Mouse (Mus musculus) stomach, embryonic 15.5 days (tissue): ENCODE data around the gene Gm26897. TPM values are rescaled to one million over a fixed set of nuclear protein-coding genes. Genes with fewer than 3 reads are reported as not detected.

Experiments
- ATAC-seq: fragments of 200-750 bp; cut with Nextera tagmentation; 2 replicates; pipeline ENCODE4 v1.8.0; 2017; ENCODE audit warnings: low read depth, moderate number of reproducible peaks, moderate TSS enrichment; ENCODE audit not compliant: insufficient read depth, low FRiP score
- H3K27ac ChIP-seq: fragments of 300-500 bp; sonication (generic); 2 replicates; pipeline ENCODE4 v1.5.1; 2015; ENCODE audit warnings: mild to moderate bottlenecking, inconsistent platforms
- H3K27me3 ChIP-seq: fragments of 300-500 bp; sonication (generic); replicated peaks from 2 replicates; pipeline ENCODE4 v1.6.1; 2015; ENCODE audit warnings: inconsistent platforms
- H3K36me3 ChIP-seq: fragments of 300-500 bp; sonication (generic); 2 replicates; pipeline ENCODE4 v1.6.1; 2015; ENCODE audit warnings: inconsistent platforms
- H3K4me1 ChIP-seq: fragments of 300-500 bp; sonication (generic); 2 replicates; pipeline ENCODE4 v1.6.1; 2015; ENCODE audit warnings: inconsistent platforms
- H3K4me2 ChIP-seq: fragments of 300-500 bp; sonication (generic); 2 replicates; pipeline ENCODE4 v1.6.1; 2015; ENCODE audit warnings: mild to moderate bottlenecking, inconsistent platforms
- H3K4me3 ChIP-seq: fragments of 300-500 bp; sonication (generic); replicated peaks from 2 replicates; pipeline ENCODE4 v1.5.1; 2015; ENCODE audit warnings: inconsistent platforms
- H3K9ac ChIP-seq: fragments of 300-500 bp; sonication (generic); 2 replicates; pipeline ENCODE4 v1.6.1; 2015; ENCODE audit warnings: inconsistent platforms
- H3K9me3 ChIP-seq: fragments of 300-500 bp; sonication (generic); 2 replicates; pipeline ENCODE4 v1.6.1; 2016; ENCODE audit warnings: inconsistent platforms
- WGBS: fragments of 180-500 bp; shearing (Covaris S2); methylation state at CpG from one replicate; pipeline ENCODE4 v1.1.7; 2015; 5-methylcytosine and 5-hydroxymethylcytosine counted together
- polyA plus RNA-seq: library from polyadenylated mRNA; unstranded; fragments of >200 nt; fragmentation: Nextera tagmentation; extraction: Ambion mirVana; gene quantifications from 2 replicates; pipeline ENCODE4 v1.2.1, GENCODE M21; 2015

Gene Gm26897
- polyA plus RNA-seq, 1 experiment from 2014 or later: not detected

DNA sequence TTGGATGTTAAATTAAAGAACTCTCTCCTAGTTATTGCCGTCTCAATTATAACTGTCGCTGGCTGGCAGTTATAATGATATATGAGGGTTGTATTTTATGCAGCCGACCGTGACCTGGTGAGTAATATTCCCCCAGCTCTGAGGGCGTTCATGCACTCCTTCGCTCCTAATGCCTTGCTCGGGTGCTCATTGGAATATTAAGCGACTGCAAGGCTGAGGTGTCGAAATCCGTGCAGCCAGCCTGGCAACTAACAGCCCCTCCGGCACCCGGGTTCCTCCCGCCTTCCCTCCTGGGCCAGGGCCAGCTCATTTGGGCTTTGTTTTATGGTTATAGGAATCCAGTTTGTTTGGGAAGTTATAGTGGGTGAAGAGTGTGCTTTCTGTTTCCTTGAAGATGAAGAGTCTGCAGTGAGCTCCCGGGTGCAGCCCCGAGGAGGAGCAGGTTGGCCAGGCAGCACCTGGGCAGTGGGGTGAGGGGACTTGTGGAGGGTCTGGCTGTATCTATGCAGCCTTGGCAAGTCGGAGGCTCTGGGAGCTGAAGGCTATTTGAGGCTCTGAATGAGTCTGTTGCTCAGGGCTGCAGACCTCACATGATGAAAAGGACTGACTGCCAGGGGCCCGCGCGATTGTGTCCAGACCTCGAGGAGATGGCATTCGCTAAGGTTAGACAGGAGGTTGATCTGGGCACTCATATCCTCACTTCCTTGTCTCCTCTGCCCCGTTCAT, 8.4 kb upstream of the Gm26897 start:
- no peaks in the 10 kb centered on the region for H3K36me3 ChIP-seq
- ATAC-seq: no peak
- no peak overlapping the region for H3K4me3 ChIP-seq
- no peaks in the 10 kb centered on the region for H3K27me3 ChIP-seq
- H3K9ac ChIP-seq: no peak overlapping the region
- no peak overlapping the region for H3K27ac ChIP-seq
- peaks cover 6% of the 10 kb centered on the region; the same call in 1 of the 2 replicates for H3K4me1 ChIP-seq
- WGBS: 55% methylated on average over 22 of the region's 22 CpGs
- H3K9me3 ChIP-seq: no peaks in the 10 kb centered on the region
- no peak overlapping the region for H3K4me2 ChIP-seq

DNA sequence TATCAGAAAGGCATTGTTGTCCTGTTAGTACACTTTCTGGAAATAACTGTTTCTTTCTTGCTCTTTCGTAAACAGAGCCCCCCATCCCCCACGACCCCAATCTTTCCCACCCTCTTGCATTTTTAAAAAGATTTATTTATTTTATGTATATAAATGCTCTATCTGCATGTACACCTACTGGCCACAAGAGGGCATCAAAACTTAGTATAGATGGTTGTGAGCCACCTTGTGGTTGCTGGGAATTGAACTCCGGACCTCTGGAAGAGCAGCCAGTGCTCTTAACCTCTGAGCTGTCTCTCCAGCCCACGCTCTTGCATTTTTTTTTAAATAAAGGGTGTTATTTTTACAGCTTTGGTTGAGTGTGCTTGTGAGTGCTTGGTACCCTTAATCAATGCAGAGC, 5.3 kb upstream of the Gm26897 start:
- 76% methylated on average over 4 of the region's 4 CpGs for WGBS
- Histone ChIP-seq H3K27me3 (no peaks in the 10 kb centered on the region), H3K9ac (no peak overlapping the region), H3K36me3 (no peaks in the 10 kb centered on the region), H3K4me1 (peaks cover 6% of the 10 kb centered on the region; the same call in 1 of the 2 replicates), H3K4me2 (no peak overlapping the region), H3K27ac (no peak overlapping the region), H3K9me3 (no peaks in the 10 kb centered on the region), H3K4me3 (no peak overlapping the region)
- ATAC-seq: no peak

DNA sequence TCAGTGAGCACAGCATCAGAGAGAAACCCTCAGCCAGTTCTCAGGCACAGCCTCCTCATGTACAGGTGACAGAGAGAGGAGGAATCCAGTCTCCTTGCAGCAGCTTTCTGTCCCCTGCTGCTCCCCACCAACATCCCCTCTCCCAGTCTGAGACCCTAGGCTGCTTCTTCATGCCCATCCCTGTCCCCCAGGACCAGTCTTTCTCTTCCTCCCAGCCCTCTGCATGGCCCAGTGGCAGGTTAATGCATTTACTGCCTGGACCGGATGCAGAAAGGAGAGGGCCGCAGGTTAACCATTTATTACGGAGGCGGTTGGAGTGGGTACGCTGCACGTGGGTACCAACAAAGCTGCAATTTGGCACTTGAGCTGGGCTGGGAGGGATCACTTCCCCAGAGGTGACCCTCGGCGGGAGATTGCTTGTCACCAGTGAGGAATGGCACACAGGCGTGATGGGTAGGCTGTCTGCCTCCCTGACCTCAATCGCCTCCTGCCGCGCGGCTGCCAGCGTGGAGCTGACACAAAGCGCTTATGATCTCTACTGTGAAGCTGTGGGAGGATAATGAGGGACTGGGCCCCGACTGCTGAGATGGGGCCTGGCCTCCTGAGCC, 3.1 kb upstream of the Gm26897 start:
- no peak overlapping the region for H3K4me3 ChIP-seq
- H3K27ac ChIP-seq: no peak overlapping the region
- ATAC-seq: no peak
- WGBS: 29% methylated on average over 16 of the region's 16 CpGs
- H3K4me2 ChIP-seq: no peak overlapping the region
- H3K4me1 ChIP-seq: peaks cover 1% of the 10 kb centered on the region; the same call in 1 of the 2 replicates
- no peaks in the 10 kb centered on the region for H3K27me3 ChIP-seq
- no peak overlapping the region for H3K9ac ChIP-seq
- H3K36me3 ChIP-seq: no peaks in the 10 kb centered on the region
- H3K9me3 ChIP-seq: no peaks in the 10 kb centered on the region

DNA sequence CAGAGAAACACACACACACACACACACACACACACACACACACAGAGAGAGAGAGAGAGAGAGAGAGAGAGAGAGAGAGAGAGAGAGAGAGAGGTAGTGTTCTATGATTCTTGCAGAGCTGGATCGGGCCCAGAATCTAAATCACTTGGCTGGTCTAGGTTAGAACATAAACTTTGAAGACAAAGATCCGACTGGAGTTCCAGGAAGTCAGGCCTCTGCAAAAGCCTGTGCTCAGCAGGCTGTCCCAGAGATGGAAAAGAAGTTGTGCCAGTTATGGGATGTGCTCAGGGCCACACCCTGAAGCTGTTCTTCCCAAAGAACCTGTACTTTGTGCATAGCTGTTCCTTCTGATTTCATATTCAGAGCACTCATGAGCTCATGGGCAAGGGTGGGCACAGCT, 1.5 kb upstream of the Gm26897 start:
- H3K9ac ChIP-seq: no peak overlapping the region

DNA sequence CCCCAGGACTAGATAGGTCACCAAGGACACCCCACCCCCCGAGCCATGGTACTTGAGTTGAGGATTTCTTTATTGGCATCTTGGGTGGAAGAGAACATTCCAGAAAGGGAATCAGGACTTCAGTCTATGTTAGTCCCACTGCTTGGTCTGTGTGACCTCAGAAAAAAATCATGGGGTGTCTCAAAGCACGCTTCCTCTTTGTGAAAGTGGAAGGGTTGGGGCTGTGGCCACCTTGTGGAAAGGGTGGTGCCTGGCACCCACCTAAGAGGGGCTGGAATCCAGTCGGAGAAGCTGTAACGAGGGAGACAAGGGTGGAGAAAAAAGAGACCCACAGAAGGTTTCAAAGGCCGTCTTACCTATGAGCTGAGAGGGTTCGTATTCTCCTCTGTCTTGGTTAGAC, 5.8 kb downstream of the Gm26897 start:
- WGBS: 65% methylated on average over 6 of the region's 6 CpGs
- H3K9ac ChIP-seq: no peak overlapping the region
- no peaks in the 10 kb centered on the region for H3K36me3 ChIP-seq
- ATAC-seq: no peak
- no peak overlapping the region for H3K4me3 ChIP-seq
- H3K4me2 ChIP-seq: no peak overlapping the region
- H3K27ac ChIP-seq: no peak overlapping the region
- H3K4me1 ChIP-seq: peaks cover 16% of the 10 kb centered on the region; the same call in 1 of the 2 replicates
- no peaks in the 10 kb centered on the region for H3K9me3 ChIP-seq
- H3K27me3 ChIP-seq: 0 out of 2 replicates have a peak, but pooled peaks cover 5% of the 10 kb centered on the region

More for the DNA sequence above, 1.5 kb upstream of the Gm26897 start:
- H3K36me3 ChIP-seq: no peaks in the 10 kb centered on the region
- no peak overlapping the region for H3K4me2 ChIP-seq
- WGBS: 48% methylated on average over 2 of the region's 2 CpGs
- no peaks in the 10 kb centered on the region for H3K4me1 ChIP-seq
- ATAC-seq: no peak
- no peak overlapping the region for H3K27ac ChIP-seq
- H3K4me3 ChIP-seq: no peak overlapping the region
- no peaks in the 10 kb centered on the region for H3K27me3 ChIP-seq
- H3K9me3 ChIP-seq: no peaks in the 10 kb centered on the region

DNA sequence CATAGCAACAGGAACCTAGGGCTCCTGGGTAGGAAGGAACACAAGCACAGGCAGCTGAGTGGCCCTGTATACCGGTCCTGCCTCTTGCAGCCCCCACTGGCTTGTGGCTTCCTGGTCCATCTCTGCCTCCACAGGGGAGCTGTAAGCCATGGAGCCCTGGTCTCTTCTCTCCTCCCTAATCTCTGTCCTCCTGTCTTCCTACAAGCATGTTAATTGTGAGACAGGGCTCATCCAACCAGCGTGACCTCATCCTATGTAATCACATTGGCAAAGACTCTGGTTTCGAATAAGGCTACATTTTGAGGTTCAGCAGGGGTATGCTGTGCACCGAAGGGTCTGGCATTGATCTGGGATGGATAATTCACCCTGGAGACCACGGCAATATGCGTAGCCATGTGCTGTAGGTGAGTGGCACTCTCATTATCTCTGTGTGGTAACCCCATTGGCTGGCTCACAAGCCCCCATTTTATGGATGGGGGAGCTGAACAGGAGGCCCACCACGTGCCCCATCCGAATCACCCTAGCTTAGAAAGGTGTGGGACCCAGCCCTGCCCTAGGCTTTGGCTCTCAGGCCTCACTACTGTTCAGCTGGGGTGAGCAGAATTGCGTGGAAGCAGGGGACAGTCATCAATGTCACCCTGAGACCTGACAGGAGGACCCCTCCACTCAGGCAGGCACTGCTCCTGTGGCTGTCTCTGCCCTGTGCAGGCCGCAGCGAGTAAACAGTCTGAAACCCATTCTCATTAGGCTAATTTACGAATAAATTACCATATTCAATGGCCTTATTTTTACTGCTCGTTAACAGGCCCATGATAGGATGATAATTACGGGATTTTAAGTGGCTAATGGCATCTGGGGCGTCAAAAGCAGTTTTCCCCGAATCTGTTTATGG, 6.9 kb downstream of the Gm26897 start:
- ATAC-seq: no peak
- Histone ChIP-seq H3K27ac (no peak overlapping the region), H3K4me3 (no peak overlapping the region), H3K9me3 (no peaks in the 10 kb centered on the region), H3K27me3 (0 out of 2 replicates have a peak, but pooled peaks cover 5% of the 10 kb centered on the region), H3K4me2 (no peak overlapping the region), H3K9ac (no peak overlapping the region), H3K36me3 (no peaks in the 10 kb centered on the region), H3K4me1 (peaks cover 16% of the 10 kb centered on the region; the same call in 1 of the 2 replicates)
- 54% methylated on average over 16 of the region's 16 CpGs for WGBS

DNA sequence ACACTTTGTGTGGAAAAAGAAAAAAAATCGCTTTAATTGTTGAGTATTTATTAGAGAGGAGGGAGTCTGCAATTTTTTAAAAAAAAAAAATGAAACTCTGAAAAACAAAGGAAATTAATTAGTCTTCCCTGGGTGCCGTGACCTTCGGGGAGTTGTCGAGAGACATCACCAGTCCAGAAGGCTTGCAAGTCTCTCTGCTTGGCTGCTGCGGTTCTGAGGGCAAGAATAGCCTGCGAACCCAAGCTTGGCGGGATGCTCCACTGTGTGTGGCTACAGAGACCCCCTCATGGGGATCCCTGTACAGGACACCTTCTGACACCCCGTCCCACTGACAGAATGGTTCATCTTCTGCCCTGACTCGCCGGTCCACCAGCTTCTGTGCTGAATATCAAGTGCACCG, 7.6 kb downstream of the Gm26897 start:
- no peak overlapping the region for H3K4me3 ChIP-seq
- peaks cover 16% of the 10 kb centered on the region; the same call in 1 of the 2 replicates for H3K4me1 ChIP-seq
- H3K27me3 ChIP-seq: 0 out of 2 replicates have a peak, but pooled peaks cover 5% of the 10 kb centered on the region
- H3K9me3 ChIP-seq: no peaks in the 10 kb centered on the region
- no peak overlapping the region for H3K27ac ChIP-seq
- WGBS: 24% methylated on average over 11 of the region's 11 CpGs
- ATAC-seq: no peak
- H3K9ac ChIP-seq: no peak overlapping the region
- no peaks in the 10 kb centered on the region for H3K36me3 ChIP-seq
- H3K4me2 ChIP-seq: no peak overlapping the region

DNA sequence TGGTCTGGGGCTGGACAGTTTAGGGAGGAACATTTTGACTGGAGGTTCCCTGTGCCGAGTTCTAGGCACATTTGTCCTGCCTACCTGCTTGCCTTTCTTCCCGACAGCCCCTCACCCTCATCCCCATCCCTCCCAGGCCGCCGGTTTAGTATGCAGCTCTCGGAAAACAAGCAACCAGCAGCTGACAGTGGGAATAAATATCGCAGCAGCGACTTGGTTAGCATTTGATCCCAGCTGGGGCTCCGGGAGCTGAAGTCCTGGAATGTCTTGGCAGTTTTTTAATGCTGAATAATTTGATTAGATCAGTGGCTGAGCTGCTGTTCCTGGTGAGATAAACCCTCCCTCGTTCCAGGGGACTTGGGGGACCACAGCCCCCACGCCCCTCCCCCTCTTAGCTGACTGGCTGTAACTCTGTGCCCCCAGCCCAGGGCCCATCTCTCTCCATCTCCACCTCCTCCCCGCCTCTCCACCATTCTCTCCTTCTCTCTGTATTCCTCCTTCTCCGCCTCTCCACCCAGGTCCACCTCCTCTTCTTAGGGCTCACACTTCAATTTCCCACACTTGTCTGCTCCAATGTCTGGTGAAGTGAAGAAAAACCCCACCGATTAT, 8.7 kb downstream of the Gm26897 start:
- Histone ChIP-seq H3K4me1 (peaks cover 16% of the 10 kb centered on the region; the same call in 1 of the 2 replicates), H3K9ac (no peak overlapping the region), H3K36me3 (no peaks in the 10 kb centered on the region), H3K4me3 (no peak overlapping the region), H3K27ac (peak overlapping the region; percentile 61), H3K27me3 (0 out of 2 replicates have a peak, but pooled peaks cover 5% of the 10 kb centered on the region), H3K4me2 (no peak overlapping the region), H3K9me3 (no peaks in the 10 kb centered on the region)
- WGBS: 19% methylated on average over 13 of the region's 13 CpGs
- ATAC-seq: no peak

DNA sequence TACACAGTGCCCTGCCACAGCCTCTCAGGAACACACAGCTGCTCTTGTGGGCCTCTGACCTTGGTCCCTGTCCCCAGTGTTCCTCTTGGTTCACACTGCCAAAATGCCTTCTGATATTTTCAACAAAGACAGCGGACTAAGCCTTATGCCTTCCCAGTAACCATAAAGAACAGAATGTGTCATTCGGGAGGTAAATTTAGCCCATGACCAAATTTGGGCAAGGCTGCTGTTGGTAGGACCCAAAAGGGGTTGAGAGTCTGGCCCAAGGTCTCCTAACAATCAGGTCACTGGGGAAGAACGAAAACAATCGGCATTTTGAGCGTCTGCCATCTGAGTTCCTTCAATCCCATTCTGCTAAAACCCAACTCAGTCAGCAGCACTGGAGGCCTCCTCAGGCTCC, 15.9 kb downstream of the Gm26897 start:
- WGBS: 49% methylated on average over 5 of the region's 5 CpGs
- peak overlapping the region; percentile 55 for H3K27ac ChIP-seq
- ATAC-seq: no peak
- no peak overlapping the region for H3K4me3 ChIP-seq
- no peak overlapping the region for H3K9ac ChIP-seq
- no peaks in the 10 kb centered on the region for H3K27me3 ChIP-seq
- no peak overlapping the region for H3K4me2 ChIP-seq
- no peaks in the 10 kb centered on the region for H3K9me3 ChIP-seq
- H3K36me3 ChIP-seq: no peaks in the 10 kb centered on the region
- peaks cover 12% of the 10 kb centered on the region; the same call in 1 of the 2 replicates for H3K4me1 ChIP-seq

DNA sequence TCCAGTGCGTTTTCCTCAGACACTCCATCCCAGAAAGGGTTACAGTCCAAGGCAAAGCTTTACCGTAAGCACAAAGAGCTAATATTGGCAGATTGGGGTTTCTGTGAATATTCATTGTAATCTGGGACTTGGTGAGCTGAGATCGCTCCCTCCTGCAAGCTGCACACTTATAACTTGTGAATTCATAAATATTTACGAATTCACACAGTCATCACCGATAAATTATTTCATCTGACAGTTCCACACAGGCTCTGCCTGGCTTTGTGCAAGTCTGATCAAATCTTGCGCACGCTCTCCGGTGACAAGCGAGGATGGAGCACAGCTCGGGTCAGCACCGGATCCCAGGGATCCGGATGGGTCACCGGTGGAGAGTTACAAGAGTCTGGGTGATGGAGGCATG, 16.4 kb downstream of the Gm26897 start:
- peak; percentile 16; the same call in 1 of the 2 replicates for ATAC-seq
- no peaks in the 10 kb centered on the region for H3K36me3 ChIP-seq

DNA sequence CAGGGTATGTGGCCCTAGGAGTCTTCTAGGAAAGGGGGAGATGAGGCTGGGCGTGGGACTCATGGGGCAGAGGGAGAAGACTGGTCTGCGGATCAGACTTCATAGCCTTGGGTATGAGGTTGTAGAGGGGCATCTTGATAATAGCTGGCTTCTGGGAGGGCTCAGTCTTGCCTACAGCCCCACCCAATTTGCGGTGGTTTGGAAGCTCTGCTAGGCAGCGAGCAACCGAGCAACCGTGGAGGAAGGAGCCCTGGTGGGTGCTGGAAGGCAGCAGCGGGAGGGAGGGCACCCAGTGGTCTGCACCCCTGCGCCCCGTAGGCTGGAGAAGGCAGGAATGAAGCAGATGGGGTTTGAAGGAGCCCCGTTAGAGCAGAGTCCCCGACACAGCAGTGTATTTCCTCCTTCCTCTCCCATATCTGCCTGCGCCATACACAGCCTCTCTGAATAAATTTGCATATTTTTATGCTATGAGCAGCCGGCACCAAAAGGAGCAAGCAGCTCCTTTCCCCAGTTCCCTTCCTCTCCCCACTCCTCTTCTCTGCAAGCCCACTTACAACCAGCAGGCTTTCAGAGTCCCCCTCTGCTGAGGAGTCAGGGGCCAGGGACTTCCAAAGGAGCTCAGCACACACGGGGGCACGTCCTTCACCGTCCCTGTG, 20.9 kb downstream of the Gm26897 start:
- no peaks in the 10 kb centered on the region for H3K9me3 ChIP-seq
- WGBS: 43% methylated on average over 16 of the region's 16 CpGs
- no peak overlapping the region for H3K27ac ChIP-seq
- H3K27me3 ChIP-seq: no peaks in the 10 kb centered on the region
- no peaks in the 10 kb centered on the region for H3K36me3 ChIP-seq
- ATAC-seq: no peak
- peaks cover 10% of the 10 kb centered on the region; the same call in 1 of the 2 replicates for H3K4me1 ChIP-seq
- H3K4me2 ChIP-seq: peak overlapping the region; percentile 42
- H3K9ac ChIP-seq: no peak overlapping the region
- H3K4me3 ChIP-seq: no peak overlapping the region

More for the DNA sequence above, 16.4 kb downstream of the Gm26897 start:
- WGBS: 52% methylated on average over 13 of the region's 13 CpGs
- Histone ChIP-seq H3K9ac (no peak overlapping the region), H3K4me2 (no peak overlapping the region), H3K27ac (peak overlapping the region; percentile 55; the same call in 1 of the 2 replicates), H3K27me3 (no peaks in the 10 kb centered on the region), H3K4me3 (no peak overlapping the region), H3K4me1 (peaks cover 15% of the 10 kb centered on the region; the same call in 1 of the 2 replicates), H3K9me3 (no peaks in the 10 kb centered on the region)
